Mouse (Mus musculus): Measurements from ENCODE around the gene Tomm40.

- no peak for TF ChIP-seq HCFC1 (IDR thresholded peaks at IDR 0.05; ENCODE audit: borderline replicate concordance, insufficient read depth, low read length)
- TF ChIP-seq MAFK (IDR thresholded peaks at IDR 0.05; ENCODE audit: insufficient read depth, low read depth, low read length) = no peak
- no peak for TF ChIP-seq CHD2 (IDR thresholded peaks at IDR 0.05; ENCODE audit: low read depth, low read length)
Observed at GRCm38 (mm10) chr7:19724167-19724566, 8.9 kb upstream of the Tomm40 start.
